In genomic region chr4:150212553-150212971, GRCm38 (mm10) we compare ENCODE assay signal across 8 mouse cellular contexts. TPM values are rescaled to one million over a fixed set of nuclear protein-coding genes. Genes with fewer than 3 reads are reported as not detected.
DNase-seq lines count a peak whose midpoint lies in the region; ATAC-seq lines count a peak whose summit lies in the region.

No protein-coding gene starts in this region.

- ATAC-seq in heart, embryonic 15.5 days (replicated peaks; ENCODE audit: insufficient number of reproducible peaks, insufficient read depth, low FRiP score, low read depth) = peak; percentile 76
- ATAC-seq in megakaryocyte, adult 5-6 weeks (ENCODE audit: poor library complexity, severe bottlenecking) = peak; percentile 87

- H3K36me3 ChIP-seq in heart, embryonic 15.5 days = no peaks in the 10 kb centered on the region

- no peaks in the 10 kb centered on the region for H3K27me3 ChIP-seq in heart, embryonic 15.5 days

- peak overlapping the region; percentile 45 for H3K4me3 ChIP-seq in heart, embryonic 15.5 days

- DNase-seq in thymus, postnatal 25 days = peak; percentile 15
- DNase-seq in thymus, adult 18-20 months = no peak
- DNase-seq in embryo, embryonic 11 days = peak; percentile 90
- peak; percentile 65 for DNase-seq in kidney, postnatal 14 days
- DNase-seq in spleen, adult 18-20 months = peak; percentile 37 to 38
- no peak for DNase-seq in right cerebral cortex, postnatal 4 days

- H3K9me3 ChIP-seq in heart, embryonic 15.5 days (replicated peaks) = no peaks in the 10 kb centered on the region

- WGBS in heart, embryonic 15.5 days = 2% methylated on average over 15 of the region's 15 CpGs

- peak overlapping the region; percentile 71 for H3K4me2 ChIP-seq in heart, embryonic 15.5 days

- H3K4me1 ChIP-seq in heart, embryonic 15.5 days (replicated peaks) = peaks cover 6% of the 10 kb centered on the region; the same call in 1 of the 2 replicates

- H3K9ac ChIP-seq in heart, embryonic 15.5 days = peak overlapping the region; percentile 49; the same call in 1 of the 2 replicates

- H3K27ac ChIP-seq in heart, embryonic 15.5 days = 0 out of 2 replicates have a peak overlapping the region, but pooled peaks have one; percentile 48

RNA-seq across cellular contexts. Expression of gene Car6, which starts 11.4 kb away (rescaled TPM):
- polyA plus RNA-seq in heart, embryonic 15.5 days (2015; fragmentation: Nextera tagmentation; extraction: Ambion mirVana) = not detected in 2 replicates
- total RNA-seq in megakaryocyte, adult 5-6 weeks (2015) = 0.20 and 0.39 TPM in 2 replicates
- not detected in 2 replicates for total RNA-seq in megakaryocyte, adult 5-6 weeks (2017)

RNA-seq across cellular contexts. Expression of gene Eno1, which starts 24.0 kb away (rescaled TPM):
- polyA plus RNA-seq in heart, embryonic 15.5 days (2015; fragmentation: Nextera tagmentation; extraction: Ambion mirVana) = 1,686 and 1,690 TPM in 2 replicates
- total RNA-seq in megakaryocyte, adult 5-6 weeks (2015) = 382 and 422 TPM in 2 replicates
- 352 and 362 TPM in 2 replicates for total RNA-seq in megakaryocyte, adult 5-6 weeks (2017)

Comparison
In these comparisons a context has a peak if more than half of its experiments do, and no peak if none do; other contexts are left out.
1. DNase-seq: peak in thymus, postnatal 25 days (single experiment), embryo, embryonic 11 days (single experiment), kidney, postnatal 14 days (single experiment) and spleen, adult 18-20 months (2 of 2); none in thymus, adult 18-20 months (0 of 2) and right cerebral cortex, postnatal 4 days (single experiment).